Mouse (Mus musculus): ENCODE results near the gene Bbc3. TPM values are rescaled to one million over a fixed set of nuclear protein-coding genes. Genes with fewer than 3 reads are reported as not detected.

The Bbc3 gene
- polyA plus RNA-seq, 1 experiment: 63.0 TPM

- Histone ChIP-seq H3K27me3 (ENCODE audit: control insufficient read depth) (no peaks in the 10 kb centered on the region), H3K4me3 (replicated peaks) (no peak overlapping the region), H3K4me1 (ENCODE audit: control insufficient read depth) (peaks cover 10% of the 10 kb centered on the region), H3K9me3 (ENCODE audit: control insufficient read depth, low read length) (no peaks in the 10 kb centered on the region), H3K36me3 (ENCODE audit: control insufficient read depth) (peaks cover 62% of the 10 kb centered on the region)
- no peak for TF ChIP-seq TAL1 (IDR thresholded peaks at IDR 0.05; ENCODE audit: low read length)
- TF ChIP-seq GATA1 (IDR thresholded peaks at IDR 0.05; ENCODE audit: low read length): no peak
Measured at GRCm38 (mm10) chr7:16324661-16325060, 16.5 kb downstream of the Bbc3 start.

- TF ChIP-seq TAL1 (IDR thresholded peaks at IDR 0.05; ENCODE audit: low read length): no peak
- no peak overlapping the region for H3K4me3 ChIP-seq (replicated peaks)
- H3K27me3 ChIP-seq (ENCODE audit: control insufficient read depth): no peaks in the 10 kb centered on the region
- peaks cover 10% of the 10 kb centered on the region for H3K4me1 ChIP-seq (ENCODE audit: control insufficient read depth)
- peaks cover 76% of the 10 kb centered on the region for H3K36me3 ChIP-seq (ENCODE audit: control insufficient read depth)
- no peaks in the 10 kb centered on the region for H3K9me3 ChIP-seq (ENCODE audit: control insufficient read depth, low read length)
Measured at GRCm38 (mm10) chr7:16325920-16326606, 17.9 kb downstream of the Bbc3 start.

- H3K27me3 ChIP-seq (ENCODE audit: control insufficient read depth): no peaks in the 10 kb centered on the region
- TF ChIP-seq GATA1 (IDR thresholded peaks at IDR 0.05; ENCODE audit: low read length): no peak
- no peak for TF ChIP-seq TAL1 (IDR thresholded peaks at IDR 0.05; ENCODE audit: low read length)
- peaks cover 10% of the 10 kb centered on the region for H3K4me1 ChIP-seq (ENCODE audit: control insufficient read depth)
- H3K36me3 ChIP-seq (ENCODE audit: control insufficient read depth): peaks cover 80% of the 10 kb centered on the region
- H3K9me3 ChIP-seq (ENCODE audit: control insufficient read depth, low read length): no peaks in the 10 kb centered on the region
- H3K4me3 ChIP-seq (replicated peaks): no peak overlapping the region
Measured at GRCm38 (mm10) chr7:16326607-16326971, 18.4 kb downstream of the Bbc3 start.

GRCm38 (mm10) chr7:16329146-16329545 lies 21.0 kb downstream of the Bbc3 start:
- H3K36me3 ChIP-seq (ENCODE audit: control insufficient read depth): peaks cover 95% of the 10 kb centered on the region
- H3K4me3 ChIP-seq (replicated peaks): no peak overlapping the region
- TF ChIP-seq TAL1 (IDR thresholded peaks at IDR 0.05; ENCODE audit: low read length) (no peak), GATA1 (IDR thresholded peaks at IDR 0.05; ENCODE audit: low read length) (no peak)
- no peaks in the 10 kb centered on the region for H3K27me3 ChIP-seq (ENCODE audit: control insufficient read depth)
- H3K4me1 ChIP-seq (ENCODE audit: control insufficient read depth): peaks cover 10% of the 10 kb centered on the region
- no peaks in the 10 kb centered on the region for H3K9me3 ChIP-seq (ENCODE audit: control insufficient read depth, low read length)

GRCm38 (mm10) chr7:16337733-16338132 lies 29.5 kb downstream of the Bbc3 start:
- Histone ChIP-seq H3K9me3 (ENCODE audit: control insufficient read depth, low read length) (no peaks in the 10 kb centered on the region), H3K4me1 (ENCODE audit: control insufficient read depth) (peaks cover 26% of the 10 kb centered on the region), H3K27me3 (ENCODE audit: control insufficient read depth) (no peaks in the 10 kb centered on the region), H3K4me3 (replicated peaks) (no peak overlapping the region), H3K36me3 (ENCODE audit: control insufficient read depth) (peaks cover 90% of the 10 kb centered on the region)
- no peak for TF ChIP-seq GATA1 (IDR thresholded peaks at IDR 0.05; ENCODE audit: low read length)
- TF ChIP-seq TAL1 (IDR thresholded peaks at IDR 0.05; ENCODE audit: low read length): no peak

- peaks cover 24% of the 10 kb centered on the region for H3K4me1 ChIP-seq (ENCODE audit: control insufficient read depth)
- TF ChIP-seq TAL1 (IDR thresholded peaks at IDR 0.05; ENCODE audit: low read length) (no peak), GATA1 (IDR thresholded peaks at IDR 0.05; ENCODE audit: low read length) (no peak)
- H3K9me3 ChIP-seq (ENCODE audit: control insufficient read depth, low read length): no peaks in the 10 kb centered on the region
- no peaks in the 10 kb centered on the region for H3K27me3 ChIP-seq (ENCODE audit: control insufficient read depth)
- peaks cover 83% of the 10 kb centered on the region for H3K36me3 ChIP-seq (ENCODE audit: control insufficient read depth)
- no peak overlapping the region for H3K4me3 ChIP-seq (replicated peaks)
Measured at GRCm38 (mm10) chr7:16344598-16344997, 36.4 kb downstream of the Bbc3 start.

GRCm38 (mm10) chr7:16345297-16345696 lies 37.1 kb downstream of the Bbc3 start:
- TF ChIP-seq GATA1 (IDR thresholded peaks at IDR 0.05; ENCODE audit: low read length) (no peak), TAL1 (IDR thresholded peaks at IDR 0.05; ENCODE audit: low read length) (no peak)
- H3K9me3 ChIP-seq (ENCODE audit: control insufficient read depth, low read length): no peaks in the 10 kb centered on the region
- no peak overlapping the region for H3K4me3 ChIP-seq (replicated peaks)
- H3K27me3 ChIP-seq (ENCODE audit: control insufficient read depth): no peaks in the 10 kb centered on the region
- peaks cover 18% of the 10 kb centered on the region for H3K4me1 ChIP-seq (ENCODE audit: control insufficient read depth)
- peaks cover 83% of the 10 kb centered on the region for H3K36me3 ChIP-seq (ENCODE audit: control insufficient read depth)

GRCm38 (mm10) chr7:16349999-16350398 lies 41.8 kb downstream of the Bbc3 start:
- H3K27me3 ChIP-seq (ENCODE audit: control insufficient read depth): no peaks in the 10 kb centered on the region
- H3K4me3 ChIP-seq (replicated peaks): no peak overlapping the region
- no peaks in the 10 kb centered on the region for H3K9me3 ChIP-seq (ENCODE audit: control insufficient read depth, low read length)
- H3K4me1 ChIP-seq (ENCODE audit: control insufficient read depth): no peaks in the 10 kb centered on the region
- TF ChIP-seq TAL1 (IDR thresholded peaks at IDR 0.05; ENCODE audit: low read length): no peak
- TF ChIP-seq GATA1 (IDR thresholded peaks at IDR 0.05; ENCODE audit: low read length): no peak
- peaks cover 73% of the 10 kb centered on the region for H3K36me3 ChIP-seq (ENCODE audit: control insufficient read depth)

- Histone ChIP-seq H3K9me3 (ENCODE audit: control insufficient read depth, low read length) (no peaks in the 10 kb centered on the region), H3K36me3 (ENCODE audit: control insufficient read depth) (peaks cover 82% of the 10 kb centered on the region), H3K27me3 (ENCODE audit: control insufficient read depth) (no peaks in the 10 kb centered on the region), H3K4me1 (ENCODE audit: control insufficient read depth) (no peaks in the 10 kb centered on the region), H3K4me3 (replicated peaks) (no peak overlapping the region)
- TF ChIP-seq GATA1 (IDR thresholded peaks at IDR 0.05; ENCODE audit: low read length) (no peak), TAL1 (IDR thresholded peaks at IDR 0.05; ENCODE audit: low read length) (no peak)
Measured at GRCm38 (mm10) chr7:16355854-16356594, 47.8 kb downstream of the Bbc3 start.
